Mouse (Mus musculus) hindbrain, embryonic 10.5 days (tissue): ENCODE measurements around the gene Asz1. TPM values are rescaled to one million over a fixed set of nuclear protein-coding genes. Genes with fewer than 3 reads are reported as not detected.

Source experiments
- DNase-seq: peaks from one replicate; pipeline ENCODE4 v3.0.0-alpha.2; 2017; ENCODE audit warnings: low spot score
- H3K27ac ChIP-seq: fragments of 300-500 bp; sonication (generic); 2 replicates; pipeline ENCODE4 v1.5.1; 2016; ENCODE audit warnings: mild to moderate bottlenecking, moderate library complexity
- H3K27me3 ChIP-seq: fragments of 300-500 bp; sonication (generic); 2 replicates; pipeline ENCODE4 v1.6.1; 2016; ENCODE audit warnings: mild to moderate bottlenecking; ENCODE audit not compliant: poor library complexity, insufficient read depth, severe bottlenecking
- H3K36me3 ChIP-seq: fragments of 300-500 bp; sonication (generic); 2 replicates; pipeline ENCODE4 v1.6.1; 2016; ENCODE audit warnings: mild to moderate bottlenecking, moderate library complexity
- H3K4me1 ChIP-seq: fragments of 300-500 bp; sonication (generic); replicated peaks from 2 replicates; pipeline ENCODE4 v1.6.1; 2016; ENCODE audit warnings: mild to moderate bottlenecking
- H3K4me3 ChIP-seq: fragments of 300-500 bp; sonication (generic); 2 replicates; pipeline ENCODE4 v1.5.1; 2016; ENCODE audit warnings: mild to moderate bottlenecking, moderate library complexity
- H3K9me3 ChIP-seq: fragments of 300-500 bp; sonication (generic); 2 replicates; pipeline ENCODE4 v1.6.1; 2016; ENCODE audit warnings: mild to moderate bottlenecking, moderate library complexity
- WGBS: fragments of 180-500 bp; shearing (Covaris S2); methylation state at CpG from one replicate; pipeline ENCODE4 v1.1.7; 2016; 5-methylcytosine and 5-hydroxymethylcytosine counted together
- polyA plus RNA-seq: library from polyadenylated mRNA; unstranded; fragments of >200 nt; fragmentation: Nextera tagmentation; extraction: Ambion mirVana; gene quantifications from 2 replicates; pipeline ENCODE4 v1.2.1, GENCODE M21; 2016

Gene Asz1
- polyA plus RNA-seq, 1 experiment from 2014 or later: not detected

- Histone ChIP-seq H3K36me3 (no peaks in the 10 kb centered on the region), H3K4me3 (no peak overlapping the region), H3K9me3 (no peaks in the 10 kb centered on the region), H3K27ac (no peak overlapping the region), H3K27me3 (no peaks in the 10 kb centered on the region), H3K4me1 (no peaks in the 10 kb centered on the region)
- no peak for DNase-seq
- 81% methylated on average over 4 of the region's 4 CpGs for WGBS
Observed at GRCm38 (mm10) chr6:18044299-18044698, 64.6 kb downstream of the Asz1 start.

- Histone ChIP-seq H3K27ac (no peak overlapping the region), H3K4me1 (no peaks in the 10 kb centered on the region), H3K36me3 (no peaks in the 10 kb centered on the region), H3K4me3 (no peak overlapping the region), H3K27me3 (no peaks in the 10 kb centered on the region), H3K9me3 (no peaks in the 10 kb centered on the region)
- no peak for DNase-seq
- 85% methylated on average over 5 of the region's 5 CpGs for WGBS
Observed at GRCm38 (mm10) chr6:18043172-18043571, 65.7 kb downstream of the Asz1 start.

- H3K36me3 ChIP-seq: no peaks in the 10 kb centered on the region
- WGBS: 24% methylated on average over 6 of the region's 6 CpGs
- no peak for DNase-seq
- H3K27ac ChIP-seq: no peak overlapping the region
- H3K4me3 ChIP-seq: peak overlapping the region; percentile 63
- no peaks in the 10 kb centered on the region for H3K9me3 ChIP-seq
- H3K27me3 ChIP-seq: peaks cover 57% of the 10 kb centered on the region
- peaks cover 29% of the 10 kb centered on the region for H3K4me1 ChIP-seq
Observed at GRCm38 (mm10) chr6:18032271-18032670, 76.6 kb downstream of the Asz1 start.

GRCm38 (mm10) chr6:18031509-18032010, 77.3 kb downstream of the Asz1 start:
- peak; percentile 39 for DNase-seq
- no peak overlapping the region for H3K27ac ChIP-seq
- H3K36me3 ChIP-seq: no peaks in the 10 kb centered on the region
- WGBS: under 1% methylated on average over 29 of the region's 29 CpGs
- H3K4me1 ChIP-seq: peaks cover 29% of the 10 kb centered on the region
- H3K27me3 ChIP-seq: peaks cover 57% of the 10 kb centered on the region
- H3K4me3 ChIP-seq: peak overlapping the region; percentile 63
- H3K9me3 ChIP-seq: no peaks in the 10 kb centered on the region

- H3K27ac ChIP-seq: no peak overlapping the region
- 7% methylated on average over 12 of the region's 12 CpGs for WGBS
- peaks cover 29% of the 10 kb centered on the region for H3K4me1 ChIP-seq
- no peaks in the 10 kb centered on the region for H3K36me3 ChIP-seq
- peak; percentile 23 for DNase-seq
- no peaks in the 10 kb centered on the region for H3K9me3 ChIP-seq
- H3K4me3 ChIP-seq: peak overlapping the region; percentile 63
- peaks cover 57% of the 10 kb centered on the region for H3K27me3 ChIP-seq
Observed at GRCm38 (mm10) chr6:18030868-18031508, 77.9 kb downstream of the Asz1 start.

- H3K27me3 ChIP-seq: peaks cover 57% of the 10 kb centered on the region
- DNase-seq: peak; percentile 45
- H3K9me3 ChIP-seq: no peaks in the 10 kb centered on the region
- peaks cover 29% of the 10 kb centered on the region for H3K4me1 ChIP-seq
- H3K4me3 ChIP-seq: peak within 1 kb of the TSS; percentile 63
- under 1% methylated on average over 47 of the region's 47 CpGs for WGBS
- H3K27ac ChIP-seq: peak within 1 kb of the TSS; percentile 17; the same call in 1 of the 2 replicates
- no peaks in the 10 kb centered on the region for H3K36me3 ChIP-seq
Observed at GRCm38 (mm10) chr6:18029746-18030656, 78.9 kb downstream of the Asz1 start, which contains the start of gene Wnt2. Gene Wnt2, minus strand, starts transcription at chr6:18030585.

- H3K4me1 ChIP-seq: no peaks in the 10 kb centered on the region
- 84% methylated on average over 8 of the region's 8 CpGs for WGBS
- H3K36me3 ChIP-seq: no peaks in the 10 kb centered on the region
Observed at GRCm38 (mm10) chr6:18024133-18024794, 84.6 kb downstream of the Asz1 start.

GRCm38 (mm10) chr6:18013346-18013745, 95.5 kb downstream of the Asz1 start:
- H3K9me3 ChIP-seq: no peaks in the 10 kb centered on the region
- H3K36me3 ChIP-seq: no peaks in the 10 kb centered on the region
- no peak for DNase-seq
- no peak overlapping the region for H3K27ac ChIP-seq
- no peaks in the 10 kb centered on the region for H3K27me3 ChIP-seq
- H3K4me3 ChIP-seq: no peak overlapping the region
- 78% methylated on average over 7 of the region's 7 CpGs for WGBS
- peaks cover 6% of the 10 kb centered on the region for H3K4me1 ChIP-seq

More at GRCm38 (mm10) chr6:18024133-18024794, 84.6 kb downstream of the Asz1 start:
- no peak overlapping the region for H3K27ac ChIP-seq
- DNase-seq: no peak
- H3K27me3 ChIP-seq: peaks cover 15% of the 10 kb centered on the region
- H3K9me3 ChIP-seq: no peaks in the 10 kb centered on the region
- H3K4me3 ChIP-seq: no peak overlapping the region

GRCm38 (mm10) chr6:18007356-18007755, 101.5 kb downstream of the Asz1 start:
- Histone ChIP-seq H3K27ac (no peak overlapping the region), H3K27me3 (no peaks in the 10 kb centered on the region), H3K36me3 (no peaks in the 10 kb centered on the region), H3K4me1 (no peaks in the 10 kb centered on the region), H3K4me3 (no peak overlapping the region), H3K9me3 (no peaks in the 10 kb centered on the region)
- no peak for DNase-seq
- 85% methylated on average over 3 of the region's 3 CpGs for WGBS

DNA sequence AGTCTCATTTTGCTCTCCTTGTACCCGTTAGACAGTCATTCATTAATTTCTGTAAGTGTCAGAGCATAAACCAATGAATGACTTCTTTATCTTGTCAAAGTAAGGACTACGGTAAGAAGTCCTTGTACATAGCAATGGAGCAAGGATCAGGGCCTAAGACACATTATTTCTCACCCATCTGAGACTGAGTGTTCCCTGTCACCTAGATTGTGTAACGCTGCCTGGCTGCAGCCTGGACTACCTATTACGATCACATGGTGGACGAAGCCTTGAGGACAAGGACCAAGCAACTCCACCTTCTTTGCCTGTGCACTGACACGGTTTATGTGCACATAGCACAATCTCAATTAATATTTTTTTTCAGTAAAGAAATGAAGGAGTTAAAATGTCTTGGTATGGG, 106.8 kb downstream of the Asz1 start:
- H3K36me3 ChIP-seq: no peaks in the 10 kb centered on the region
- no peak for DNase-seq
- WGBS: 92% methylated on average over 6 of the region's 6 CpGs

More for the DNA sequence above, 106.8 kb downstream of the Asz1 start:
- no peak overlapping the region for H3K27ac ChIP-seq
- no peaks in the 10 kb centered on the region for H3K27me3 ChIP-seq
- no peaks in the 10 kb centered on the region for H3K9me3 ChIP-seq
- no peak overlapping the region for H3K4me3 ChIP-seq
- H3K4me1 ChIP-seq: no peaks in the 10 kb centered on the region
